Mouse (Mus musculus): Measurements from ENCODE around the gene Cdrt4.

Gene Cdrt4

GRCm38 (mm10) chr11:62995066-62995754 is 44.2 kb downstream of the Cdrt4 start:
- intact Hi-C loops (cut with DNase I): no loop called here

GRCm38 (mm10) chr11:62995755-62996521 is 44.9 kb downstream of the Cdrt4 start:
- intact Hi-C loops (cut with DNase I): no loop called here

GRCm38 (mm10) chr11:62996522-62996898 is 45.5 kb downstream of the Cdrt4 start:
- intact Hi-C loops (cut with DNase I): no loop called here

- intact Hi-C loops (cut with DNase I): no loop called here
Observed at GRCm38 (mm10) chr11:62997039-62997717, 46.2 kb downstream of the Cdrt4 start.

GRCm38 (mm10) chr11:62997718-62998281 is 46.8 kb downstream of the Cdrt4 start:
- intact Hi-C loops (cut with DNase I): no loop called here

- intact Hi-C loops (cut with DNase I): no loop called here
Observed at GRCm38 (mm10) chr11:63000126-63000525, 49.1 kb downstream of the Cdrt4 start.

GRCm38 (mm10) chr11:63004617-63005016 is 53.6 kb downstream of the Cdrt4 start:
- intact Hi-C loops (cut with DNase I): no loop called here

GRCm38 (mm10) chr11:63007376-63007775 is 56.4 kb downstream of the Cdrt4 start:
- intact Hi-C loops (cut with DNase I): no loop called here

- intact Hi-C loops (cut with DNase I): no loop called here
Observed at GRCm38 (mm10) chr11:63008004-63008403, 57.0 kb downstream of the Cdrt4 start.

- intact Hi-C loops (cut with DNase I): no loop called here
Observed at GRCm38 (mm10) chr11:63009761-63010160, 58.8 kb downstream of the Cdrt4 start.

- intact Hi-C loops (cut with DNase I): no loop called here
Observed at GRCm38 (mm10) chr11:63017327-63018082, 66.5 kb downstream of the Cdrt4 start.

- intact Hi-C loops (cut with DNase I): no loop called here
Observed at GRCm38 (mm10) chr11:63018083-63018622, 67.2 kb downstream of the Cdrt4 start.

- intact Hi-C loops (cut with DNase I): no loop called here
Observed at GRCm38 (mm10) chr11:63020633-63021032, 69.6 kb downstream of the Cdrt4 start.

- intact Hi-C loops (cut with DNase I): no loop called here
Observed at GRCm38 (mm10) chr11:63021141-63021806, 70.3 kb downstream of the Cdrt4 start.

GRCm38 (mm10) chr11:63023461-63023860 is 72.5 kb downstream of the Cdrt4 start:
- intact Hi-C loops (cut with DNase I): no loop called here

- intact Hi-C loops (cut with DNase I): no loop called here
Observed at GRCm38 (mm10) chr11:63024136-63024535, 73.1 kb downstream of the Cdrt4 start.

GRCm38 (mm10) chr11:63025476-63025875 is 74.5 kb downstream of the Cdrt4 start:
- intact Hi-C loops (cut with DNase I): loop anchor here (5.0 kb wide), 1 partner anchor 107 kb away; no protein-coding TSS in a partner anchor

GRCm38 (mm10) chr11:63026651-63027141 is 75.7 kb downstream of the Cdrt4 start:
- intact Hi-C loops (cut with DNase I): loop anchor here (5.0 kb wide), 1 partner anchor 106 kb away; no protein-coding TSS in a partner anchor

- intact Hi-C loops (cut with DNase I): loop anchor here (5.0 kb wide), 1 partner anchor 104 kb away; no protein-coding TSS in a partner anchor
Observed at GRCm38 (mm10) chr11:63028131-63028530, 77.1 kb downstream of the Cdrt4 start.

All from adrenal gland (tissue).